Mouse (Mus musculus) liver, adult 2 months (tissue): ENCODE measurements around the gene Ube2d1. TPM values are rescaled to one million over a fixed set of nuclear protein-coding genes. Genes with fewer than 3 reads are reported as not detected.

Experiments used
- DNase-seq: peaks from one replicate; pipeline ENCODE4 v3.0.0-alpha.2; 2011; ENCODE audit warnings: low read depth, low spot score; ENCODE audit errors: extremely low read depth
- H3K27ac ChIP-seq: fragments of 200-500 bp; replicated peaks from 2 replicates; pipeline ENCODE4 v1.5.1; 2012; ENCODE audit warnings: low read depth, mild to moderate bottlenecking, control low read depth, inconsistent platforms, low read length; ENCODE audit not compliant: insufficient read depth
- H3K27me3 ChIP-seq: fragments of 200-500 bp; 2 replicates; pipeline ENCODE4 v1.6.1; 2012; ENCODE audit warnings: mild to moderate bottlenecking, moderate library complexity, low read length, inconsistent platforms; ENCODE audit not compliant: control insufficient read depth, insufficient read depth
- H3K36me3 ChIP-seq: fragments of 200-500 bp; 2 replicates; pipeline ENCODE4 v1.6.1; 2012; ENCODE audit warnings: low read length, inconsistent platforms; ENCODE audit not compliant: control insufficient read depth, insufficient read depth
- H3K4me1 ChIP-seq: fragments of 200-500 bp; 2 replicates; pipeline ENCODE4 v1.6.1; 2011; ENCODE audit warnings: low read length; ENCODE audit not compliant: control insufficient read depth, insufficient read depth
- H3K4me3 ChIP-seq: fragments of 200-500 bp; 2 replicates; pipeline ENCODE4 v1.5.1; 2011; ENCODE audit warnings: low read depth, mild to moderate bottlenecking, control low read depth, low read length, moderate library complexity; ENCODE audit not compliant: insufficient read depth
- H3K79me2 ChIP-seq: fragments of 200-500 bp; 2 replicates; pipeline ENCODE4 v1.6.1; 2012; ENCODE audit warnings: inconsistent platforms, mild to moderate bottlenecking, low read length, moderate library complexity; ENCODE audit not compliant: control insufficient read depth, insufficient read depth
- H3K9ac ChIP-seq: fragments of 200-500 bp; 2 replicates; pipeline ENCODE4 v1.6.1; 2012; ENCODE audit warnings: low read depth, mild to moderate bottlenecking, control low read depth, inconsistent platforms, low read length
- CTCF ChIP-seq: fragments of 200-500 bp; IDR thresholded peaks from 2 replicates; pipeline ENCODE4 v1.5.1; 2011; ENCODE audit warnings: low read depth, low read length, control low read depth
- POLR2A ChIP-seq: fragments of 200-500 bp; IDR thresholded peaks from 2 replicates; pipeline ENCODE4 v1.6.1; 2011; ENCODE audit warnings: low read length, control low read depth; ENCODE audit not compliant: insufficient read depth; ENCODE audit errors: extremely low read depth
- WGBS: fragments of 180-500 bp; shearing (Covaris S2); methylation state at CpG from one replicate; pipeline ENCODE4 v1.1.7; 2018; 5-methylcytosine and 5-hydroxymethylcytosine counted together
- polyA plus RNA-seq: library from polyadenylated mRNA; depleted of rRNA; stranded (reverse); fragments of >200 nt; gene quantifications from 2 replicates; pipeline ENCODE4 v1.2.3, GENCODE M21; 2012
- total RNA-seq: library from RNA; depleted of rRNA; stranded (reverse); fragments of >200 nt; gene quantifications from 2 replicates; pipeline ENCODE4 v1.2.3, GENCODE M21; 2014

Gene Ube2d1
- total and polyA plus RNA-seq, 2 experiments: 5.3 to 9.5 TPM

DNA sequence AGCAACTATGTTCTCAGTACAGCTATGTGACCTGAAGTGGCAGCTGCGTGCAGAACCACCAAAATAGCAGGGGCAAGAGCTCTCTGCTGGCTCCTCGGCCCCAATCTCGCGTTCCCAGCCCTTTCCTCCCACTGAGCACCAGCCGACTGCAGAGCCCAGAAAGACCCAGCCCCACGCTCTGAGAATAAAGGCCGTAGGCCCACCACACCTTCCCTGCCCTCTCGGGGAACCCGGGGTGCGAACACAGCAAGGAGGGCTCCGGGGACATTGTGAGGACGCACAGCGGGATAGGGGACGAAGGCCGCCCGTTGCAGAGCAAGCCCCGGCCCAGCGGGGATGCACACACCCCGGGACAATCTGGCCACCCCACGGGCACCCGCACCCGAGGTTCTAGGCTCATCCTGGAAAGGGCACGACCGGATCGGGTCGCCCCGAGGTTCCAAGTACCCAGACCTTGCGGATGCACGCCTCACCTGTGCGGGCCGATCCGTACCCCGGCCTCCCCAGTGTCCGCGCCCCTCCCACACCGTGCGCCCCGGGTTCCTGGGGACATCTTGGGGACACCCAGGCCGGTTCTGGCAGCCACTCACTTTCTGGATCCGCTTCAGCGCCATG is 444 bp downstream of the Ube2d1 start:
- TF ChIP-seq CTCF (no peak), POLR2A (no peak)
- 1% methylated on average over 41 of the region's 41 CpGs for WGBS
- H3K36me3 ChIP-seq: no peaks in the 10 kb centered on the region
- H3K27ac ChIP-seq: no peak overlapping the region
- H3K4me1 ChIP-seq: peaks cover 16% of the 10 kb centered on the region
- peak overlapping the region; percentile 90 for H3K4me3 ChIP-seq
- H3K27me3 ChIP-seq: no peaks in the 10 kb centered on the region
- DNase-seq: no peak
- H3K79me2 ChIP-seq: peaks cover 13% of the 10 kb centered on the region; the same call in 1 of the 2 replicates
- peak overlapping the region; percentile 92 for H3K9ac ChIP-seq

GRCm38 (mm10) chr10:71284131-71284510 is 941 bp downstream of the Ube2d1 start:
- Histone ChIP-seq H3K27me3 (no peaks in the 10 kb centered on the region), H3K36me3 (no peaks in the 10 kb centered on the region), H3K4me3 (peak overlapping the region; percentile 90), H3K4me1 (peaks cover 16% of the 10 kb centered on the region), H3K9ac (peak overlapping the region; percentile 92), H3K79me2 (peaks cover 18% of the 10 kb centered on the region; the same call in 1 of the 2 replicates), H3K27ac (no peak overlapping the region)
- 12% methylated on average over 8 of the region's 8 CpGs for WGBS
- DNase-seq: peak; percentile 26
- TF ChIP-seq CTCF (no peak), POLR2A (no peak)

- Histone ChIP-seq H3K79me2 (peaks cover 16% of the 10 kb centered on the region), H3K27ac (no peak overlapping the region), H3K4me1 (no peaks in the 10 kb centered on the region), H3K27me3 (no peaks in the 10 kb centered on the region), H3K9ac (no peak overlapping the region), H3K4me3 (no peak overlapping the region), H3K36me3 (no peaks in the 10 kb centered on the region)
- TF ChIP-seq POLR2A (no peak), CTCF (no peak)
- DNase-seq: no peak
- WGBS: 84% methylated on average over 9 of the region's 9 CpGs
Measured at GRCm38 (mm10) chr10:71273008-71273739, 11.9 kb downstream of the Ube2d1 start.

GRCm38 (mm10) chr10:71267973-71268372 is 17.1 kb downstream of the Ube2d1 start:
- no peak overlapping the region for H3K4me3 ChIP-seq
- no peak for DNase-seq
- 79% methylated on average over 2 of the region's 2 CpGs for WGBS
- H3K9ac ChIP-seq: no peak overlapping the region
- no peak overlapping the region for H3K27ac ChIP-seq
- no peaks in the 10 kb centered on the region for H3K36me3 ChIP-seq
- H3K4me1 ChIP-seq: no peaks in the 10 kb centered on the region
- no peaks in the 10 kb centered on the region for H3K27me3 ChIP-seq
- TF ChIP-seq POLR2A: no peak
- no peak for TF ChIP-seq CTCF
- peaks cover 11% of the 10 kb centered on the region; the same call in 1 of the 2 replicates for H3K79me2 ChIP-seq

- TF ChIP-seq POLR2A (no peak), CTCF (no peak)
- Histone ChIP-seq H3K79me2 (peaks cover 11% of the 10 kb centered on the region; the same call in 1 of the 2 replicates), H3K4me3 (no peak overlapping the region), H3K27ac (no peak overlapping the region), H3K4me1 (no peaks in the 10 kb centered on the region), H3K9ac (no peak overlapping the region), H3K36me3 (no peaks in the 10 kb centered on the region), H3K27me3 (no peaks in the 10 kb centered on the region)
- WGBS: 90% methylated on average over 11 of the region's 11 CpGs
- DNase-seq: no peak
Measured at GRCm38 (mm10) chr10:71267511-71267910, 17.6 kb downstream of the Ube2d1 start.

GRCm38 (mm10) chr10:71265067-71265466 is 20.0 kb downstream of the Ube2d1 start:
- H3K4me1 ChIP-seq: no peaks in the 10 kb centered on the region; the same call in 1 of the 2 replicates
- no peaks in the 10 kb centered on the region for H3K36me3 ChIP-seq
- 89% methylated on average over 4 of the region's 4 CpGs for WGBS
- H3K4me3 ChIP-seq: no peak overlapping the region
- no peak for DNase-seq
- no peaks in the 10 kb centered on the region for H3K27me3 ChIP-seq
- no peak overlapping the region for H3K27ac ChIP-seq
- H3K9ac ChIP-seq: no peak overlapping the region
- TF ChIP-seq POLR2A (no peak), CTCF (no peak)
- peaks cover 11% of the 10 kb centered on the region; the same call in 1 of the 2 replicates for H3K79me2 ChIP-seq
